Mouse (Mus musculus) embryonic fibroblast, embryonic 13.5 days (primary cell): ENCODE results near the gene Mapkap1.

Experiments used
- CTCF ChIP-seq: IDR thresholded peaks from 2 replicates; pipeline ENCODE4 v1.5.1; 2011; ENCODE audit warnings: mild to moderate bottlenecking, control low read depth, low read length, moderate library complexity, borderline replicate concordance; ENCODE audit not compliant: insufficient read depth
- POLR2A ChIP-seq: IDR thresholded peaks from 2 replicates; pipeline ENCODE4 v1.6.1; 2011; ENCODE audit warnings: low read depth, mild to moderate bottlenecking, control low read depth, low read length, moderate library complexity

DNA sequence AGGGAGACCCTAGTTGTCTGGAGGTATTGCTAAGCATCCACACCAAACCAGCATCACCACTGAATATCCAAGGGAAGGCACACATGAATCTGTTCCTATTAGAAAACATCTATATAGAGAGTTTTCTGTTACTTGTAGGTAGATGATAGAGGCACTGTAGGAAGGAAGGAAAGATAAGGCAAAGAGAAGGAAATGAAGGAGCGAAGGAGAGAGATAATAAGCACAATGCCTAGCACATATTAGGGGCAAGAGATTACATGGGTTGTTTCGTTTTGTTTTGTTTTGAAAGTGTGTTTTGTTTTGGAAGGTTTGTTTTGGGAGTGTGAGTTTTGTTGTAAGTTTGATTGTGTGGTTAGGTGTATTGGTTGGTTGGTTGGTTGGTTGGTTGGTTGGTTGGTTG is 27.6 kb upstream of the Mapkap1 start:
- TF ChIP-seq CTCF (no peak), POLR2A (no peak)
